Mouse (Mus musculus) embryonic facial prominence, embryonic 13.5 days (tissue): ENCODE data around the gene Gcgr. TPM values are rescaled to one million over a fixed set of nuclear protein-coding genes. Genes with fewer than 3 reads are reported as not detected.

Source experiments
- ATAC-seq: fragments of 200-750 bp; cut with Nextera tagmentation; 2 replicates; pipeline ENCODE4 v1.8.0; 2017; ENCODE audit warnings: low read depth; ENCODE audit not compliant: insufficient number of reproducible peaks, insufficient read depth, low FRiP score, low TSS enrichment
- H3K27ac ChIP-seq: fragments of 300-500 bp; sonication (generic); 2 replicates; pipeline ENCODE4 v1.5.1; 2015; ENCODE audit warnings: moderate library complexity, mild to moderate bottlenecking, inconsistent platforms
- H3K27me3 ChIP-seq: fragments of 300-500 bp; sonication (generic); 2 replicates; pipeline ENCODE4 v1.6.1; 2015; ENCODE audit warnings: mild to moderate bottlenecking, inconsistent platforms
- H3K36me3 ChIP-seq: fragments of 300-500 bp; sonication (generic); 2 replicates; pipeline ENCODE4 v1.6.1; 2015; ENCODE audit warnings: mild to moderate bottlenecking, inconsistent platforms
- H3K4me1 ChIP-seq: fragments of 300-500 bp; sonication (generic); 2 replicates; pipeline ENCODE4 v1.6.1; 2015; ENCODE audit warnings: inconsistent platforms
- H3K4me2 ChIP-seq: fragments of 300-500 bp; sonication (generic); 2 replicates; pipeline ENCODE4 v1.6.1; 2015; ENCODE audit warnings: moderate library complexity, mild to moderate bottlenecking, inconsistent platforms
- H3K4me3 ChIP-seq: fragments of 300-500 bp; sonication (generic); 2 replicates; pipeline ENCODE4 v1.5.1; 2015; ENCODE audit warnings: mild to moderate bottlenecking, inconsistent platforms
- H3K9ac ChIP-seq: fragments of 300-500 bp; sonication (generic); 2 replicates; pipeline ENCODE4 v1.6.1; 2015; ENCODE audit warnings: mild to moderate bottlenecking, inconsistent platforms
- H3K9me3 ChIP-seq: fragments of 300-500 bp; sonication (generic); 2 replicates; pipeline ENCODE4 v1.6.1; 2016; ENCODE audit warnings: inconsistent platforms
- WGBS: fragments of 180-500 bp; shearing (Covaris S2); methylation state at CpG from one replicate; pipeline ENCODE4 v1.1.7; 2015; ENCODE audit warnings: mixed read lengths; 5-methylcytosine and 5-hydroxymethylcytosine counted together
- polyA plus RNA-seq: library from polyadenylated mRNA; unstranded; fragments of >200 nt; fragmentation: Nextera tagmentation; extraction: Ambion mirVana; gene quantifications from 2 replicates; pipeline ENCODE4 v1.2.1, GENCODE M21; 2015

Gene Gcgr
- polyA plus RNA-seq, 1 experiment from 2014 or later: 1.3 TPM

DNA sequence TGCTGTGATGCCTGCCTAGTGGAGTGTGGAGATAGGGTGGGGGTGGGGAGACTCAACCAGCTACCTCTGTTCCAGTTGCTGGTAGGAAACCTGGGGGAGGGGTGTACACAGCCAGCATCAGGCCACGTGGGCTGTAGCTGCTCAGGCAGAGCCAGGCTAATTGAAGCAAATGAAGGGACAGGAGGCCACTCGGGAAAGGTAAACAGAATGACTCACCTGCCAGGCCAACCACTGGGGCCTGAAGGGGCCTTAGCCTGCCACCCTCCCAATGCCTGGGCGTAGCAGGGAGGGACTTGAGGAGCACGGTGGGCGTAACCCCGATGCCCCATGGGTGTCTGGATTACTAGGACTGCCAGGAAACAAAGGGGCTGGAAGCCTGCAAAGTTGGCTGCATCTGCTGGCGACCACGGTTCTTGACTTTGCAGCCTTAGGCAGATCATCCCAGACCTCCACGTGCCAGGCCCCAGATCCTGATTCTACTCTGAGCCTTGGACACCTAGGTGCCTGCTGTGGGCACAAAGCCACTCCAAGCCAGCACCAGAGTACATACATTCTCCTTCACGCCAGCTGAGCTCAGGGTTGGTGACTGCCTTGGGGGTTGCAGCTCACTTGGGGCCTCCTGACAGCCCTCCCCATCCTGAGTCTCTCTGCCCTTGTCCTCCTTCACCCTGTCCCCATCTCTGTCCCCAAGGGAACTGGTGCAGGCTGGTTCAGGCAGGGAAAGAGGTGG is 9.0 kb downstream of the Gcgr start:
- no peaks in the 10 kb centered on the region for H3K9me3 ChIP-seq
- WGBS: 18% methylated on average over 10 of the region's 10 CpGs
- H3K4me2 ChIP-seq: 0 out of 2 replicates have a peak overlapping the region, but pooled peaks have one; percentile 3
- H3K9ac ChIP-seq: peak overlapping the region; percentile 41
- H3K4me3 ChIP-seq: no peak overlapping the region
- H3K36me3 ChIP-seq: peaks cover 31% of the 10 kb centered on the region
- peak overlapping the region; percentile 48 for H3K27ac ChIP-seq
- H3K27me3 ChIP-seq: peaks cover 10% of the 10 kb centered on the region
- peaks cover 14% of the 10 kb centered on the region for H3K4me1 ChIP-seq
- no peak for ATAC-seq

DNA sequence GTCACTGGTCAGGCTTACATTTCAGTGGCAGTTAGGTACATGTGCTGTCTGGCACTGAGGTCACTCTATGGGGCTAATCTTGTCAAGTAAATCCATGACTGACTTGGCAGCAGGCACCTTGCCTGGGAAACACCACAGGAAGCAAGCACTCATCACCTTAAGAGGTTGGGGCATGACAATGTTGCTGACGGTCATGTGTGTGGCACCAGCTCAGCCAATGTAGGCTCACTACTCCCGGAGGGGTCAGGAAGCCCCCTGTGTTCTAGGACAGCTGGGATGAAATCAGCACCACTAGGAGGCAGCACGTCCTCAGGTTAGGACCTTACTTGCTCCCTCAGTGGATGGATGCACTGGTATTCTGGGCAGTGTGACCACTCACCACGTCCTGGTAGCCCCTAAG is 11.4 kb downstream of the Gcgr start:
- Histone ChIP-seq H3K27me3 (no peaks in the 10 kb centered on the region), H3K9me3 (no peaks in the 10 kb centered on the region), H3K36me3 (peaks cover 48% of the 10 kb centered on the region), H3K27ac (no peak overlapping the region), H3K9ac (no peak overlapping the region), H3K4me3 (no peak overlapping the region), H3K4me2 (no peak overlapping the region), H3K4me1 (peaks cover 19% of the 10 kb centered on the region)
- ATAC-seq: no peak
- 41% methylated on average over 4 of the region's 4 CpGs for WGBS

DNA sequence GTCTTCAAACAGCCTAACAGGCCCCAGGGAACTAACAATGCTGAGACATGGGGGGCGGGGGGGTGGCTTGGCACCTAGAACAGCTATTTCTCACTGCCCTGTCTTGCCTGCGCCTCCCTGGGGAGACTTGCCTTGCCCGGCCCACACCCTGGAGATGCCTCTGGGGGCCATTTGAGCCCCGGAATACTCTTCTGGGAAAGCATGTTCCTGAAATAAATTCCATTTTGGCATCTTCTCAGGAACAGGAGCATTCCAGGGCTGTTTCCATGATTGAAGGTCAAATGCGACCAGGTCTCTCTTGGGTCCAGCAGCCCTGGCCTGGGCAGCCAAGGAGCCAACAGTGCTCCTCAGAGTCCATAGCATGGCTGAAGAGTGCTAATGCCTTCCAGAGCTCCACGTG is 11.9 kb downstream of the Gcgr start:
- peaks cover 48% of the 10 kb centered on the region for H3K36me3 ChIP-seq
- peaks cover 21% of the 10 kb centered on the region for H3K4me1 ChIP-seq
- H3K27me3 ChIP-seq: no peaks in the 10 kb centered on the region
- H3K9me3 ChIP-seq: no peaks in the 10 kb centered on the region
- no peak overlapping the region for H3K27ac ChIP-seq
- no peak overlapping the region for H3K4me2 ChIP-seq
- no peak overlapping the region for H3K9ac ChIP-seq
- H3K4me3 ChIP-seq: no peak overlapping the region
- 84% methylated on average over 6 of the region's 6 CpGs for WGBS
- ATAC-seq: no peak

DNA sequence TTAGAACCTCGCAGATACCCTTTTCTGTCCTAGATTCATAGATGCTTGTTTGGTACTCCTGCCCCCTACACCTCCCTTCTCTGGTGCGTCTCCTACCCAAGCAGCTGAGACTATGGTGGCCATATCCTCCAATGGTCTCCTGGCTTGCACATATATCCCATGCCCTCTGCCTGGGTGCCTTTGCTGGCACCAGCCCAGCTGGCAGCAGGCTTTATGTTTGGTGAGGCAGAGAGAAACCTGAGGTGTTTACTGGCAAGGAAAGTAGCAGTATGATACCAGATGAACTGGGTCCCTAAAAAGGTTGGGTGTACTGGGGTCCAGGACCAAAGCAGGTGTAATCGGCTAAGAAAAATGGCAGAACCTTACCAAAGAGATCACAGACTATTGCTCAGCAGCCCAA is 15.5 kb downstream of the Gcgr start:
- Histone ChIP-seq H3K4me2 (no peak overlapping the region), H3K9ac (no peak overlapping the region), H3K9me3 (no peaks in the 10 kb centered on the region), H3K36me3 (peaks cover 48% of the 10 kb centered on the region), H3K27me3 (no peaks in the 10 kb centered on the region), H3K27ac (no peak overlapping the region), H3K4me1 (peaks cover 32% of the 10 kb centered on the region), H3K4me3 (no peak overlapping the region)
- ATAC-seq: no peak
- 98% methylated on average over 3 of the region's 3 CpGs for WGBS

DNA sequence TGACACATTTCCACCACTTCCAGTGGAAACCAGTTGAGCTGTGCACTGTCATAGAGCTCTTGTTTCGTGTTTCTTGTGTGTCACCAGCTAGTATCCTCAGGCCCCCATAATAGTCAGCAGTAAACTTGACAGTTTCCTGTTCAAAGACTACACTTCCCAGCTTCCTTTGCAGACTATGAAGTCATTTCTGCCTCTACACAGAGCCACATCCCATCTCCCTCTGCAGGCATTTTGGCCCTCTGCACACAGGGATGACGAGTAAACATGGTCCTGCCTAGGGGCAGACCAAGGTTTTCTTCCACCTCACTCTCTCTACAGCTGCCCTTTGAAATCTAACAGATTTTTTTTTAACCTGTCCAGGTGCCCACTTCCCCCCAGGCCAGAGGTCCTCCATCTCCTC is 17.0 kb downstream of the Gcgr start:
- peak overlapping the region; percentile 99; the same call in 1 of the 2 replicates for H3K9ac ChIP-seq
- H3K27me3 ChIP-seq: no peaks in the 10 kb centered on the region
- no peak overlapping the region for H3K27ac ChIP-seq
- no peak overlapping the region for H3K4me3 ChIP-seq
- H3K4me1 ChIP-seq: peaks cover 32% of the 10 kb centered on the region
- 65% methylated on average over 2 of the region's 2 CpGs for WGBS
- peak overlapping the region; percentile 75; the same call in 1 of the 2 replicates for H3K4me2 ChIP-seq
- H3K36me3 ChIP-seq: peaks cover 37% of the 10 kb centered on the region
- no peak for ATAC-seq
- no peaks in the 10 kb centered on the region for H3K9me3 ChIP-seq

DNA sequence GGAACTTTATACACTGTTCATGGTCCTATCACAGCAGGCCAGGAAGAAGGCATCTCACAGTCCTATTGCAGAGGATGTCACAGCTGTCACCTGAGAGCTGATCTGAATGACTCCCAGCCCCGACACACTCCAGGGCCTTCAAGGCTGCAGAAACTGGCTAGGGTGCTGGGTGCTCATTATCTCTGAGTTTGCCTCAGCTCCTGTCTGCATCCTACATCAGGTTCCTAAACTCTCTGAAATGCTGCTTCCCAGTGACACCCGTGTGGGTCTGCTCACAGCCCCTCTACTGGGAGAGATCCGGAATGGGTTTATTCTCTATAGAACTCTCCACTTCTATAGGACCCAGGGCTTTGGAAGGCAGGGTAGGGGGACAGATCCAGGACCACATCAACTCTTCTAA is 17.7 kb downstream of the Gcgr start:
- ATAC-seq: no peak
- Histone ChIP-seq H3K9ac (peak overlapping the region; percentile 99), H3K4me1 (peaks cover 32% of the 10 kb centered on the region), H3K36me3 (peaks cover 29% of the 10 kb centered on the region), H3K27ac (no peak overlapping the region), H3K9me3 (no peaks in the 10 kb centered on the region), H3K4me2 (peak overlapping the region; percentile 75), H3K4me3 (peak overlapping the region; percentile 97), H3K27me3 (no peaks in the 10 kb centered on the region)
- WGBS: 88% methylated on average over 3 of the region's 3 CpGs

DNA sequence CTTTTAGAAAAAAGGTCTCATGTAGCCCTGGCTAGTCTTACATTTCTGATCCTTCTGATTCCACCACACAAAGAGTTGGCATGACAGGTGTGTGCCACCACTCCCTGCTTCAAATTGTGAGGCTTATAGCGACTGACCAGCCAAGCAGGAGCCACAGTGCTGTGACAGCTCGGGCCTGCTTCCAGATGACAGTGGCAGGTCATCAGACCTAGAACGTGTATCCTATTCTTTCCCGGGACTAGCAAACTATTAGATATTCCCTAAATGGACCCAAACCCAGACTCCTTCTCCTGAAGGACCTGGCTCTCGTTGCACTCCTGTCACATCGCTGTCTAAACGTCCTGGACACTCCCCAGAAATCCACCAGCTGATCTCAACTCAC is 18.3 kb downstream of the Gcgr start:
- Histone ChIP-seq H3K4me1 (peaks cover 32% of the 10 kb centered on the region), H3K36me3 (peaks cover 24% of the 10 kb centered on the region), H3K27ac (peak overlapping the region; percentile 90), H3K9me3 (no peaks in the 10 kb centered on the region), H3K27me3 (no peaks in the 10 kb centered on the region), H3K9ac (peak overlapping the region; percentile 99), H3K4me3 (peak overlapping the region; percentile 97), H3K4me2 (peak overlapping the region; percentile 75)
- WGBS: 20% methylated on average over 7 of the region's 7 CpGs
- ATAC-seq: no peak

DNA sequence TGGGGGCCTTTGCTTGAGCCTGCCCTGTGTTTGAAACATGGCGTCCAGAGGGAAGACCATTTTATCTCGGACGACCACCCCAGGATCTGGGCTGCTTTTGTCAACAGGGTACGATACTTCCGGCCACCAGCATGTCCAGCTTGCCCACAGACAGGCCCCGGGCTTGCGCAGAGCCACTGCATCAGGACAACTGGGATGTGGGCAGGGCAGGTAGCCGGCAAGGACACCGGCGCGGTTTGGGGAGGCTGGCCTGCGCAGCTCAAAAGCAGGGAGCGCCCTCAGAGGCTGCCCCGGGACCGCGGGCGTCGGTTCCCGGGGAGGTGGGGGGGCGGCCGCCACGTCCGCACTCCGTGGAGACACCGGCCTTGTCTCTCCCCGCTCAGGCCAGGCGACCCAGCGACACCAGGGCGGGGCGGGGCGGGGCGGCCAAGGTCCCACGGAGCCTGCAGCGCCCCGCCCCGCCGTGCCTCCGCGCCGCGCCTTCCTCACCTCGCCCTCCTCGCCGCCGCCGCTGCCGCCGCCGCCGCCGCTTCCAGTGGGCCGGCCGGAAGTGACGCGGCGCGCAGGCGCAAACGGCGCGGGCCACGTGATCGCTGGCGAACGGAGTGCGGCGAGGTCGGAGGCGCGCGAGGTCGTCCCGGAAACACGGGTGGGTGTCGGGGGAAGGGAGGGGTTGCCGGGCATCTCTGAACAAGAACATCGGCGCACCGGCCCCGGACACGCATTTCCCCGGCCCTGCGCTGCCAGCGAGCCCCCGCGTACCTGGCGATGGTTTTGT is 18.9 kb downstream of the Gcgr start, which contains the start of gene Mcrip1:
Gene Mcrip1, minus strand, starts transcription at position 560 of the 778 bp plus-strand sequence.
- peak within 1 kb of the TSS; percentile 90 for H3K27ac ChIP-seq
- peak within 1 kb of the TSS; percentile 97 for H3K4me3 ChIP-seq
- peak within 1 kb of the TSS; percentile 99 for H3K9ac ChIP-seq
- peaks cover 18% of the 10 kb centered on the region for H3K36me3 ChIP-seq
- peak; percentile 81 for ATAC-seq
- under 1% methylated on average over 79 of the region's 87 CpGs for WGBS
- no peaks in the 10 kb centered on the region for H3K9me3 ChIP-seq
- H3K4me2 ChIP-seq: peak within 1 kb of the TSS; percentile 75
- peaks cover 32% of the 10 kb centered on the region for H3K4me1 ChIP-seq
- no peaks in the 10 kb centered on the region for H3K27me3 ChIP-seq

DNA sequence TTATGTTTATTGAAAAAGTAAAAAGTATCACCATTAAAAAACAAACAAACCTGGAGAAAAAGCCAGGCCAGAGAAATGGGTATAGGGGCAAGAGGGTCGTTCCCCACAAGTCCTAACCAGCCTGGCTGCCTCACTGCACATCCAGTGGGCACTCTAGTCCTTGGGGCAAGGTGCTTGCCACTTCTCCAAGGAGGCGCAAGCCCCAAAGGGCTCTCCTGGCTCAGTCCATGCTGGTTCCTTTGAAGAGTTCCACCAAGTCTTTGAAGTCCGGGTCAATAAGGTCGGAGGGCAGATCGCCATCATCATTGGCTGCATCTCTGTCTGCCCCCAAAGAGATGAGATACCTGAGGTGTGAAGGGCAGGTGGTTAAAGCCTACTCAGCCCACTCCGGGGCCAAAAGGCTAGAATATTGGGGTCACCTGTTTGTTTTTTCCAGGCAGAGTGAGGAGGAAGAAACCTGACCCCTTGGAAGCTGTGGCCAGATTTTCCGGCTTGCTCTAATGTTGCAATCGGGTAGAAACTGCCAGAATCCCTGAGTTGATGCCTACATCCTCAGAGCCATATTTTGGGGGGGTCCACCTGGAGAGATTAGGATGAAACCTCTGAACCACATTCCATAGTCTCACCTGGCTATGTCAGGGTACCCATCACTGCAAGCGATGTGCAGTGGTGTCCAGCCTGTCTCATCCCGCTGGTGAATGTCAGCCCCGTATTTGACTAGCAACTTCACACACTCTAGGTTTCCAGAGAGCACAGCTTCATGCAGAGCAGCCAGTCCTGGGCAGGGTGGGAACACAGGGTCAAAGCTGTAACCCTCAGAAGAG is 19.7 kb downstream of the Gcgr start:
- Histone ChIP-seq H3K4me3 (peak overlapping the region; percentile 97), H3K36me3 (peaks cover 10% of the 10 kb centered on the region), H3K4me2 (peak overlapping the region; percentile 75), H3K4me1 (peaks cover 32% of the 10 kb centered on the region), H3K27ac (peak overlapping the region; percentile 90; the same call in 1 of the 2 replicates), H3K27me3 (no peaks in the 10 kb centered on the region), H3K9me3 (no peaks in the 10 kb centered on the region), H3K9ac (peak overlapping the region; percentile 99)
- peak; percentile 10; the same call in 1 of the 2 replicates for ATAC-seq
- WGBS: 75% methylated on average over 11 of the region's 11 CpGs

DNA sequence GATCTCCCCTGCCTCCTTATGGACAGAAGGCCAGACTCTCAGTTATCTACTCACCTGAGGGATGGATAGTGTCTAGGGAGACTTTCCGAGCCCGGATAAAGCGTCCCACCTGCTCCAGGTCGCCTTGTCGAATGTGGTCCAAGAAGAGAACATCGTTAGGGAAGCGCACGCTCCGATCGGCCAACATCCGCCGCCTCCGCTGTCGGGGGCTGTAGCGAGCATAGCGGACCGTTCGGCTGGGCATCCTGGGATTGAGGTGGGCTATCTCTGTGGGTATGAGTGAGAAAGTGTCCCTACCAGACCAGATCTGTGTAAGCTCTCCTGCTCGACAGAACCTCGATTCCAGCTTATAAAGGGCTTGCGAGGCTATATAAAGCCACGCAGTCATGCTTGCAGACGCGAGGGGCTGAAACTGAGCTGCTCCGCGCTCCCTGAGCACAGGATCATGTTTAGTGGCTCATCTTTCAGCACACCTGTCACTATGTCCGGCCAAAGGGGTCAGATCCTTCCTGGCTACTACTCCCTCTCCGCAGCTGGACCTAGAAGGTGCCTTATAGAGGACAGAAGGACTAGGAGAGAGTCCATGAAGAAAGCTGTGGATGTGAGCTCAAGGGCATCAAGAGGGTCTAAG is 20.4 kb downstream of the Gcgr start, which contains the start of gene Ppp1r27:
Gene Ppp1r27, minus strand, starts transcription at position 323 of the 631 bp plus-strand sequence.
- Histone ChIP-seq H3K4me3 (peak within 1 kb of the TSS; percentile 97), H3K9me3 (no peaks in the 10 kb centered on the region), H3K4me2 (peak within 1 kb of the TSS; percentile 75), H3K27ac (peak within 1 kb of the TSS; percentile 90; the same call in 1 of the 2 replicates), H3K9ac (peak within 1 kb of the TSS; percentile 99), H3K27me3 (no peaks in the 10 kb centered on the region), H3K36me3 (peaks cover 5% of the 10 kb centered on the region; the same call in 1 of the 2 replicates), H3K4me1 (peaks cover 32% of the 10 kb centered on the region)
- 92% methylated on average over 28 of the region's 28 CpGs for WGBS
- ATAC-seq: no peak

DNA sequence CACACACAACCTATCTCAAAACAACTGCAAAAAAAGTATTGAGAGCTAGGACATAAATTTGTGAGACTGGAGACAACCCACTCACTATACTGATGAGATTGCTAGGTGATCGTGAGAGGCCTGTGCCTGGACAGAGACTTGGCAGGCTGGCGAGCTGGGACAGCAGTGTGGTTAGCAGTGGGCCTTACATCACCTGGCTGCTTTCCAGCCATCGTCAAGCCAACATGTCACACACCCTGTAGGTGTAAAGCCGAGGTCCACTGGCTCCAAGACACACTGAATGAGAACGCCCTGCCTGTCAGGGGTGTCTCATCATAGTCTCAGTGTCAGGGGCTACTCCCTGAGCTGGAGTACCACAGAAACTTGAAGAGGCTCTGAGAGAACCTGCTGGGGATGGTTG is 22.2 kb downstream of the Gcgr start:
- Histone ChIP-seq H3K27me3 (no peaks in the 10 kb centered on the region), H3K4me1 (peaks cover 22% of the 10 kb centered on the region), H3K9me3 (no peaks in the 10 kb centered on the region; the same call in 1 of the 2 replicates), H3K36me3 (0 out of 2 replicates have a peak, but pooled peaks cover 3% of the 10 kb centered on the region), H3K9ac (no peak overlapping the region), H3K4me2 (no peak overlapping the region), H3K4me3 (no peak overlapping the region), H3K27ac (no peak overlapping the region)
- no peak for ATAC-seq
- WGBS: 73% methylated on average over 5 of the region's 5 CpGs
